Mouse (Mus musculus): ENCODE results near the gene Slc25a47.
A peak's percentile ranks its signal among the peaks of the same experiment; 100 is the strongest.

The Slc25a47 gene

DNA sequence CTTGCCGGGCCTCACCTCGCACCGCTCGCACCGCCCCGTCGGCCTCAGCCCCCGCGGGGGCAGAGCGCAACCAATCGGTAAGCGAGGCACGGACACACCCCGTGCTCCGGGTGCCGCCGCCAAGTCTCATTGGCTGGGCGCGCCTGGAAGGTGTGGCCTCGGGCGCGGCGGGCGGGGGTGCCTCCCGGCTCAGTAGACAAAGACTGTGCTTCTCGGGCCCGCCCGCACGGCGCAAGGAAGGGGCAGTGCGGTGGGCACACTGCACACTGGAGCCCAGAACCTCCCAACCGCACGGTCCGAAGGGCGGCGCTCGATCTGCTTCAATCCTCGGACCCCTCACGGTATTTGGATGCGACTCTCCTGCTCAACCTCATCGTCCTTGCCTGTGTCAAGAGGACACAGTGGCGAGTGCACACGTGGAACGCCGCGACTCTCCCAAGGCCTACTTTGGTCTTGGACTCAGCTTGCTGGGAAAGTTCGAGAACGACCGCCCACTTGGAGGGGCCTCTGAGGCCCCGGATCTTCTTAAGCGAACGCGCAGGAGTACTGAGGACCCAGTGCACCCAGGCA lies at the start of gene Slc25a47, which contains the start of gene Slc25a29:
Gene Slc25a47, plus strand, starts transcription at position 207 of the 570 bp plus-strand sequence.
Gene Slc25a29, minus strand, starts transcription at position 44 of the 570 bp plus-strand sequence.
- peak; percentile 96 for DNase-seq (ENCODE audit: low spot score)

DNA sequence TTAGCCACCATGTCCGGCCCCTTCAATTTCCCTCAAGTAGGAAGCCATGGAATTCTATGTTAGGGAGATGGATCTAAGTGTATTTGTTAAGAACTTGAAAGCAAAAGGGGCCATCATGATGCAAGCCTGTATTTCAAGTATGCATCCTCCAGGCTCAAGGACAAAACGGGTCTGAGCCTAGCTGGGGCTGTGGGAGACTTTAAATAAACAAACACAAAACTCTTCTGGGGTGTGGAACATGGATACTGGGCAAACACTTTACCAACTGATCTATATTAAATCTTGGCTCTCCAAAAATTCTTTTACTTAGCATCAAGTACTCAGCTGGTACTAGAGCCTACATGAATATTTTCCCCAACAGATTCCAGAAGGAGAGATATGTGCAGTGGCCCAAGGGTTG lies 48.5 kb upstream of the Slc25a47 start:
- DNase-seq (ENCODE audit: low spot score), result no peak

DNA sequence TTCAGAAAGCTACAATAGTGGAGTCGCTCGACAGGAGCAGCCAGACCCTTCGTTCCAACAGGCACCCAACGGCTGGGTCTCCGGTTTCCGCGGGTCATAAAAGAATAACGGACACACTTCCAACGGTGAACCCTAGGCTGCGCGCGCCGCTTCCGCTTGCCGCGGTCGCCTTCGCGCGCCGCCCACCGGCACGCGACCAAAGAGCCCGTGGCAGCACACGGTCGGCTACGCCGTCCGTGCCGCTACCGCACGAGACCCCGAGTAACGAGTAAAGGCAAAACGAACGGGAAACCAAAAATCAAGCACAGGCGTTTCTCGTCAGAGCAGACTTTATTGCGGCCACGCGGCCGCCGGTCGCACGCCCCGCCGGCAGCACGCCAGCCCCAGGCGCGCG lies 43.7 kb upstream of the Slc25a47 start:
- peak; percentile 86 for DNase-seq (ENCODE audit: low spot score)

DNA sequence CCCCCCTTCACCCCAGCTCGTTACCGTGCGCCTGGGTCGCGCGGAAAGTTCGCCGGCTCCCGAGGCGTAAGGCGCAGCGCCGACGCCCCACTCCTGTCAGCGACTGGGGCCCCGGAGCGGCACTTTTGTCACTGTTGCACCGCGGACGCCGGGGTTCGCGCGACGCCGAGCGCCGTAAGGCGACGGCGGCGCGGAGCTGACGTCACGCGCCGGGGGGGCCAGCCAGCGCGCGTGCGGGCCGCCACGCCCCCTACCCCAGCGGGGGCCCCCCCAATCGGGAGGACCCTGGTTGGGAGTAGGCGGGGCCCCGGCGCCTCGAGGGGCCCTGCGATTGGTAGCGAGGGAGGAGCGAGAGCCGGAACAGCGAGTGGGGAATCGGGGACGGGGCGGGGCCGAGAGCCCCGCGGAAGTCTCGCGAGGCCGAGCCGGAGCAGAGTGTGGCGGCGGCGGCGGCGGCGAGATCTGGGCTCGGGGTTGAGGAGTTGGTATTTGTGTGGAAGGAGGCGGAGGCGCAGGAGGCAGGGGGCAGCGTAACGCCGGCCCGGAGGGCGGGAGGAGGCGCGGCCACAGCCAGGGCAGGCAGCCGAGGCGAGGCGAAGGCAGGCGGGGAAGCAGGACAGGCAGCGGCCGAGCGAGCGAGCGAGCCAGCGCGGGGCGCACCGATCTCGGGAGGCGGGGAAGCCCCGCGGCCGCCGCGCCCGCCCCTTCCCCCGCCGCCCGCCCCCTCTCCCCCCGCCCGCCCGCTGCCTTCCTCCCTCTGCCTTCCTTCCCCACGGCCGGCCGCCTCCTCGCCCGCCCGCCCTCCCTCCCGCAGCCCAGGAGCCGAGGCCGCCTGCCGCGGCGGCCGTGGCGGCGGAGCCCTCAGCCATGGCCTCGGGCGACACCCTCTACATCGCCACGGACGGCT lies 43.0 kb upstream of the Slc25a47 start, which contains the start of gene Yy1:
Gene Yy1, plus strand, starts transcription at position 428 of the 907 bp plus-strand sequence.
- DNase-seq (ENCODE audit: low spot score), result peak; percentile 99

DNA sequence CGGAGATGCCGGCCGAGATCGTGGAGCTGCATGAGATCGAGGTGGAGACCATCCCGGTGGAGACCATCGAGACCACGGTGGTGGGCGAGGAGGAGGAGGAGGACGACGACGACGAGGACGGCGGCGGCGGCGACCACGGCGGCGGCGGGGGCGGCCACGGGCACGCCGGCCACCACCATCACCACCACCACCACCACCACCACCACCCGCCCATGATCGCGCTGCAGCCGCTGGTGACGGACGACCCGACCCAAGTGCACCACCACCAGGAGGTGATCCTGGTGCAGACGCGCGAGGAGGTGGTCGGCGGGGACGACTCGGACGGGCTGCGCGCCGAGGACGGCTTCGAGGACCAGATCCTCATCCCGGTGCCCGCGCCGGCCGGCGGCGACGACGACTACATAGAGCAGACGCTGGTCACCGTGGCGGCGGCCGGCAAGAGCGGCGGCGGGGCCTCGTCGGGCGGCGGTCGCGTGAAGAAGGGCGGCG lies 42.3 kb upstream of the Slc25a47 start:
- DNase-seq (ENCODE audit: low spot score), result no peak

DNA sequence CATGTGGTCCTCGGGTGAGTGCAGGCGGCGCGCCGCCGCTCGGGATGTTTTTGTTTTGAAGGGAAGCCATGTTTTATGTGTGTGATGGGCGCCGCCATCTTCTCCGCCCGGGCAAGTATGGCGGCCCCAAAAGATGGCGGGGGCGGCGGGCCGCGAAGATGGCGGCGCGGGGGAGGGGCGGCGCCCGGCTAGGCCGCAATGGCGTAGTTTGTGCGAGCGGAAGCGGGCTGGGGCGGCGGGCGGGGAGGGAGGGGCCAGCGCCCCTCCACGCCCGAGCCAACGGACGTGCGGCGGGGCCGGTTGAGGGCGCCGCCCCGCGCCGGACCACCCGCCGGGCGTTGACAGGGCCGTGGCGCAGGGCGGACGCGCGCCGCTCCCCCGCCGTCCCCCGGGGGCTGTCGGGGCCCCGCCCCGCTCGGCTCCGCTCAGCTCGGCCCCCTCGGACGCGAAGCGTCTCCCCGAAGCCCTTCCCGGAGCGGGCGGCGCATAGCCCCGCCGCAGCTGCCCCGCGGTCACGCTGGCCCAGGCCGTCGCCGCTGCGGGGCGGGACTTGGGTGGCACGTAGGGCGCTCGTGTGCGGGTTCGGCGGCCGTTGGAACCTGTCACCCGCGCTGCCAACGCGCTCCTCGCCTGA lies 41.7 kb upstream of the Slc25a47 start:
- peak; percentile 86 for DNase-seq (ENCODE audit: low spot score)

DNA sequence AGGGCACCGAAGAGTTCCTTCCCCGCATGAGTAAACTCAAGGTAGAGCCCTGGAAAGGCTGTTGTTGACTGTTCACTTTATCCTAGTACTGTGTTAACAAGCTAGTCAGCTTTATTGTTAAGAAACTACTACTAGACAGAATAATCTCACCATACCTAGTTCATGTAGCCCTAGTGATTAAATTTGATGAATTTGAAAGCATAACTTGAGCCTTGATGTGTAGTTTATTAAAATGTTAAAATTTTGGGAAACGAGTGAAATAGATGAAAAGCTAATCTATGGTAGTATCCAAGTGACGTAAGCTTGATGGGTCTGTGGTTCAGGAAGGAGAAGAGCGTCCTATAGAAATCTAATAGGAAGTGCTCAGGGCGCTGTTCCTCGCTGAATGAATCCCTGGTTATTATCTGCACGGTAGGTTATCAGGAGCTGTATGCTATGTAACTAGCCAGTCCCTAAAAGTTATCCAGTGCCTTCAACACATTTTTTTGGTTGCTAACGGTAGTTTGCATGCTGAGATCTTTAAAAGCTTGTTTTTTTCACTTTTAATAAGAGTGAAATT lies 40.8 kb upstream of the Slc25a47 start:
- DNase-seq (ENCODE audit: low spot score), result peak; percentile 21

DNA sequence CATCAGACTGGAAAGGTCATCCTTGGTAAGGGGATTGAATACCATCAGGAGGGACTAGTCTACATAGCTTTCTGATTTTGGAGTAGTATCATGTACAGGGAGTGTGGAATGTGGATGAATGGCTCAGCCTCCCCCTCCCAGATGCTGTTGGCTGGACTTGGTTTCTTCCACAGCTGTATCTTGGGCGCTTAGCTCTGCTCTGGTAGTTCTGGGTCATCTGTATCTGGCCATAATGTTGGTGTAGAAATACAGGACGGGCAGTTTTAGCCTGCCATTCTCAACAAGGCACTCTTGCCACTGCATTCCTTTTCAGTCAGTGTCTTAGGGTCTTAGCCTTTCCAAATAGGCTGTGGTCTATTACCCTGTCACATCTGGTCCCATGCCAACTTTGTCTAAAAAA lies 34.2 kb upstream of the Slc25a47 start:
- no peak for DNase-seq (ENCODE audit: low spot score)

DNA sequence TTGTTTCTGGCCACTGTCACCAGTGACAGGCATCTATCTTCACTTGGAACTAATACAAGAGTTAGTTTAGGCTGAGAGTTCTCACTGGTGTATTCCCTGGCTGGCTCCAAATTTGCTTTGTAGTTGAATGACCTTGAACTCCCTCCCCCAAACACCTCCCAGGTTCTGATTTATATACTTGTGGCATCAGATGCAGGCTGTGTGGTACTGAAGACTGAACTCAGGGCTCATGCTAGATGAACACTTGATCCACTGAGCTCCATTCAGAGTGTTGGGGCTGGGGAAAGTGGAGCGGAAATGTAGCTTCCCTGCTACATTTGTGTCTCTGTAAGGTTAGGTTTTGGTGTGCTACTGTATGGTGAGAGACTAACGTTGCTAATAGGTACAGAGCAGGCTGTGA lies 31.5 kb upstream of the Slc25a47 start:
- no peak for DNase-seq (ENCODE audit: low spot score)

DNA sequence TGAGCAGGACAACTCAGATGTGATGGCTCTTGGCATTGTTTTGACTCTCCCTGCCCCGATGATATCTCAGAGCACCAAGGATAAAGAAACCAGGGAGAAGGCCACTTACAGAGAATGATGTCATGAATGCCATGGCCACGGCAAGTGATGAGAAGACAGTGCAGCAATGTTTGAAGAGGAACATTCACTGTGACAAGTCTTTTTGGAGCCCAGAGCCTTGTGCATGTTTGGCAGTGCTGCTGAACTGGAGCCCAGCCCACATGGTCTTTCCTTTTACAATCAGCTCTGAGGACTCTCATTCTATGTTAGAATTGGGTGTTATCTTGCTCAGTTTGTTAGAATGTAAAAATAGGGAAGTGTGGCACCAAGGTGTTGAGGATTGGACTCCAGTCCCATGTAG lies 27.4 kb upstream of the Slc25a47 start:
- no peak for DNase-seq (ENCODE audit: low spot score)

DNA sequence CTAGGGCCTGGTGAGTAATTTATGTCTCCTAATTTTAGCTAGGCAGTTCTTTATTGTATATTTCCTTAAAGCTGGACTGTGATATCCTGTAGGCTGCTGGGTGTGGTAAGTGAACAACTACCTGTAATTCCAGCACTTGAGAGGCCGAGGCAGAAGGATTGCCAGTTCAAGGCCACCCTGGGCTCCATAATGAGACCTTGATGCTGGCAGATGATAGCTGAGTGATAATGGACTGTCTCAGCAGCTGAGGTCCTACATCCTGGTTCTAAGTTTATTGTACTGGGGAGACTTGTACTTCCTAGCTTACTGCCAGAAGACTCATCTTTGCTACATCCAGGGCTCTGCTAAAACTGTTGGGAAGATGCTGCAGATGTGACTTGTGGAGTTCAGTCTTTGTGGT lies 26.1 kb upstream of the Slc25a47 start:
- no peak for DNase-seq (ENCODE audit: low spot score)

DNA sequence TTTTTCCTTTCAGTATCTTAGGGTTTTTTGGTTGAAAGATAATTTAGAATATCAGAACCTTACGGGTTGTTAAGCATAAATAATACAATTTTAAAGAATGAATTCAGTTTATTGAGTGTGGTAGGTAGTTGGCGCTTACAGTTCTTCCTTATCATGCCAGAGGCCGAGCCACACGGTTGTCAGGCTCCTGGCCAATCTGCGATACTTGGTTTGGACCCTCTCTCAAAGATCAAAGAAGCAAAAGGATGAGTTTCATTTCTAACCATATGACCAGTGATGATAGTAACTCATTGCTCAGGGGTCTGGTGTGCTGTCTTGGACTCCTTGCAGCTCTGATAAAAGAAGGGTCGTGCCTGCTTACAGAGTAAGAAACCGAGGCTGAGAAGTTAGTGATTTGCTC lies 25.5 kb upstream of the Slc25a47 start:
- DNase-seq (ENCODE audit: low spot score), result no peak

DNA sequence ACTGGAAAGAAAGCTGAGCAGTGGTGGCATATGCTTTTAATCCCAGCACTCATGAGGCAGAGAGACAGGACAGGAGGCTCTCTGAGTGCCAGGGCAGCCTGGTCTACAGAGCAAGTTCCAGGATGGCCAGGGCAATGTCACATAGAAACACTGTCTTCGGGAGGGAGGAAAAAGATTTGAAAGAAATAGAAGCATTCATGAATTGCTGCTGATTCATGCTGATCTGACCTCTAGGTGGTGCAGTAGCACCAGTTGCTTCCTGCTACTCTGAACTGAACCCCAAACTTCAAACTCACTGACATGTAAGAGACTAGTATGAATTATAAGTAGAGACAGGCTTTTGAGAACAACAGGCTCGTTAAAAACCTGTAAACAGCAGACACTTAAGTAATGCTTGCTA lies 24.7 kb upstream of the Slc25a47 start:
- peak; percentile 43 for DNase-seq (ENCODE audit: low spot score)

DNA sequence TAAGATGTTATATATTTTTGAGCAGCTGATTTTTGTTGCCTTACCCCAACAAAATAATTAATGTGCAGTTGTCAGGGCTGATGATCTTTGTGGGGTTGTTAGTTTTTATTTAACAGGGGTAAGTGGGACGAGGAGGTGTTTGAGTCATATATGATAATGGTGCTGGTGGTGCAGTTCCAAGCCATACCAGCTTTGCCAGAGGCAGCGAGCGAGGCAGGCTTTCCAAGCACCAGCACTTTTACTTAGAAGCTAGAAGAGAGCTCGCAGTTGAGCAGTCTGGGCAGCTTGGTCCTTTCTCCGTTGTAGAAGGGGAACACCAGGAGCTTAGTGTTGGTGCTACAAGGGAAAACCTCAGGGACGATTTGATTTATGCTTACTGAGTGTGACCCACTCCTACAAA lies 23.4 kb upstream of the Slc25a47 start:
- no peak for DNase-seq (ENCODE audit: low spot score)

DNA sequence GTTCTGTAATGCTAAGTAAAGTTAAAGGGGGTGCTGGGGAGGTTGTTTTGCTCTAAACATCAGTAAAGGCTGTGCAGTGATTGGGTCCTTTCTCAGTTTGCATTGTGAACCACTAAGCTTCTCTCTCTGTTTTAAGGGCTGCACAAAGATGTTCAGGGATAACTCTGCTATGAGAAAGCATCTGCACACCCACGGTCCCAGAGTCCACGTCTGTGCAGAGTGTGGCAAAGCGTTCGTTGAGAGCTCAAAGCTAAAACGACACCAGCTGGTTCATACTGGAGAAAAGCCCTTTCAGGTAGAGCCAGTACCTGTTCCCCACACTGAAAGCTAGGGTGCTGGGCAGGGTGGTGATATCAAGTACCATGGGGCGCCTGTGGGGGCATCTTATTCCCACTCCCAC lies 21.4 kb upstream of the Slc25a47 start:
- no peak for DNase-seq (ENCODE audit: low spot score)

DNA sequence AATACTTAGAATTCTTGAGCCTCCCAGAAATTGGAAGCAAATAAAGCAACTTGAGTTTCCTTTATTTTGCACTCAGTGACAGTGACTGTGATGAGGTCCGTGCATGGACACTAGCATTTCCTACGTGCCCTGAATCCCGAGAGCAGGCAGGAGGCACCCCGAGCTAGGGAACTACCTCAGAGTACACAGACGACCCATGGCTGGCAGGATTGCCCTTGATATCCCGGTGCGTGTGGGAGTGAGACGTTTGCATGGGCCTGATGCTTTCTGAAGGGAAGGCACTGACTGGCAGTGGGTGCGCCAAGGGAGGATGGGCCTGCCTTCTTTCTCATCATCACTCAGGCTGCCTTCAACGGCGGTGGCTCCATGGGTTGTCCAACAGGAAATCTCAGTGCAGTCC lies 19.3 kb upstream of the Slc25a47 start:
- DNase-seq (ENCODE audit: low spot score), result no peak

DNA sequence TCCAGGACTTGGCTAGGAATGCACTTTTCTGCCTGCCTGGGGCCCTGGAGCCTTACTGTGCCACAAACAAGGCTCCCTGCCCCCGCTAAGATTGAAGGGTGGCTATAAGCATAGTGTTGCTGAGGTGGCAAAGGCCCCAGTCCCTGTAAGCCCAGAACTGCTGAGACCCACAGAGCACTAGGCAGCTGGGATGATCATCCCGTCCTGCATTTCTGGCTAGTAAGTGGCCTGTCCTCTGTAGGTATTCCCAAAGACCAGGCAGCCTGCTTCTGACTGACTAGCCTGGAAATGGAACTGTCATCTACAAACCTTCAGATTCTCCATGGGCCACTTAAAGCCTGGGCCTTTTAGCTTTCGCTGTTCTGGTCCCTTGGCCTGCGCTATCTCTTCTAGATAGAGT lies 15.4 kb upstream of the Slc25a47 start:
- DNase-seq (ENCODE audit: low spot score), result no peak

DNA sequence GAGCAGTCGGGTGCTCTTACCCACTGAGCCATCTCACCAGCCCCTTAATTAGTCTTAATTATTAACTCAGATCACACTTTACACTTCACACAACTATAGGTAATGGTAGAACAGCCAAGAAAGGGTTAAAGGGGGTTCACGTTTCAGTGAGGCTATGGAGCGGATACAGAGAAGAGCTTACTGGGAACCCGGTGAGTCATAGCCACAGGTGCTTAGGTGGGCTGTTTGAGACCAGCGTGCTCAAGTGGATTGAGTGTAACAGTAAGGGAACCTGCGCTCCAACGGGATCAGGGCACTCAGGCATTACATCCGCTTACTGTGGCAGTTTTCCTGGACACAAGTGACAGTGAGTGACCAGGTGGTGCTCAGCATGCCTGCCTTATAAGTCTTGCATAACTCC lies 12.8 kb upstream of the Slc25a47 start:
- no peak for DNase-seq (ENCODE audit: low spot score)

DNA sequence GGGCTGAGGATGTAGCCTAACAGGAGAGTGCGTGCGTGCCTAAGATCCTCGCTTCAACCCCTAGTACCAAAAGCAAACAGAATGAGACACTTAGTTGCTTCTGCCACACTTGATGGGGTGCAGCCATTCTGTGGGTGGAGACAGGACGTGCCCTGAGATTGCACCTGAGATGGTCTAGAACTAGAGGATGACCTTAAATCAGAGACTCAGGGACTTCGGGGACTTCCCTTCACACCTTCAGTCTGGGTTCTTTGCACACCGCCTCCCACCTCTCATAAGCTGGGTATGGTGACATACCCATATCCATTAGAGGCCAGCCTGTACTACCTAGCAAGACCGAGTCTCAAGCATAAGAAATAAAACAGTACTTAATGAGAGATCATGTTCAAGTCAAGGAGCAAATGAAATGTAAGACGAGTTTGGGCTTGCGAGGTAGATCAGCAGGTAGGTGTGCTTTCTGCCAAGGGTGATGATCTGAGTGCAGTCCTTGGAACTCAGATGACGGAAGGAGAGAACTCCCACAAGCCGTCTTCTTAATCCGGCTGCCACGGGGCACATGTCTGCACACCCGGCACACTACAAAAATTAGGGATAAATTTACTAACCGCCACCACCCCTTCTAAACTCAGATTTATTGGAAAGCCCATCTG lies 11.5 kb upstream of the Slc25a47 start:
- DNase-seq (ENCODE audit: low spot score), result no peak

DNA sequence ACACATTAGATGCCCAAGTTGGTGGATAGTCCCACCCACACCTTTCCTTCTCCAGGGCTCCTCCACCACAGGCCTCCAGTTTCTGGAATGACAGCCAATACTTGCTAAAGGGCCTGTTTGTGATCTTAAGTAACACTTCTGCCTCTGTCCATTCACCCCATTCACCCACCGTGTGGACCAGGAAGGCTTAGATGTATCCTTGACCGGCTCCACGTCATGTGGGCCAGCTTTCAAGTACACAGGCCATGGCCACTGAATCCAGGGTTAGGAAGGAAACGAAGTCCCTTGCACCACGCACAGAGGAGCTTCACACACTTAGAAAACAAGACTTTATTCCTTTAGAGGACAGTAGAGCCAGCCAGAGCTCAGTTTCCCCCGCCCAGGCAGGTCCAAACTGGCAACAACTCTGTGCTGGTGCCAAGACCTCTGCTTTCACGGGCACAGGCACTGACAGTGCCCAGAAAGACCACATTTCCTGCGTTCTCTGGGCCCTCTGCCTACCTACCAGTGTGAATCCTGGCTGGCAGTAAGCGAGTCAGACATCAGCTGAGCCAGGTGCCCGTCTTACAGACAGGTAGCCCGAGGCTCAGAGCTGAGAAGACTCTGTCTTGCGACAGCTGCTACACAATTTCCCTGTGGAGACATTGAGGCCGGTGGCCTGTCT lies 10.2 kb upstream of the Slc25a47 start:
- DNase-seq (ENCODE audit: low spot score), result no peak

DNA sequence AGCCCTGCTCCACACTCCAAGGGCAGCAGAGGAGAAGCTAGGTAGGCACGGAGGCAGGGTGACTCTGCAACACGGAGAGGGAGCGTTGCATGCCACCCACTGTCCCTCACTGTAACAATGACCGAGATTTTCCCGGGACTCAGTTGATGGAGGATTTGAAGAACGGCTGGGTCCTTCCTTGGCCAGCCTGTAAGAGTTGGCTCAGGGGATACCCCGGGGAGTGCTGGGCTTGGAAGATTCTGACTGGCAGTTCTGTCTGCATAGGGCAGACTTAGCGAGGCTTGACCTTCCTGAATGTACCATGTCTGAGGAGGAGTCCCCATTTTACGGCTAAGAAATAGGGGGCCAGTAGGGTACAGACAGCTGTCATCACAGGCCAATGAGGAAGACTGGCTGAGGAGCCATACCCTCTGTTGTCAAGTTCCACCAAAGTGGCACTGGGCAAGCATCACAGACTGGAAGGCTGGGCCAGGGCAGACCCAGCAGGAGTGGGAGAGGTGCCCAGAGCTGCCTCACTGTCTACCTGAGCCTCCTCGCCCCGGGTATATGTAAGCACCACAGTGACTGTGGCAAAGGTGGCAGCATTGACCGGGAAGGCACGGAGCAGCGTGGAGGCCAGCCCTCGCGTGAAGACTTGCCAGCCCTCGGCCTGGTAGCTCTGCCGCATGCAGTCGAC lies 9.4 kb upstream of the Slc25a47 start:
- no peak for DNase-seq (ENCODE audit: low spot score)

All from retina, embryonic 14.5 days (tissue).